In genomic region chr14:8229367-8230019, GRCm38 (mm10) we compare ENCODE assay signal across 35 mouse cellular contexts. TPM values are rescaled to one million over a fixed set of nuclear protein-coding genes. Genes with fewer than 3 reads are reported as not detected.
DNase-seq lines count a peak whose midpoint lies in the region; ATAC-seq lines count a peak whose summit lies in the region.
"Had no signal": no experiment of that assay in that cellular context is flagged by ENCODE, and none has a peak within 500 bp of the region (broad histone marks: within the 10 kb centered on the region; RNA-seq: fewer than 3 reads in every experiment).

No protein-coding gene starts in this region.

- H3K27me3 ChIP-seq in liver, embryonic 15.5 days, result no peaks in the 10 kb centered on the region
- H3K27me3 ChIP-seq: CH12.LX; forebrain, embryonic 13.5 days; heart, embryonic 12.5 days; hindbrain, embryonic 15.5 days; limb, embryonic 12.5 days; neural tube, embryonic 13.5 days had no signal

- no peak overlapping the region for H3K27ac ChIP-seq in liver, embryonic 15.5 days (replicated peaks)
- H3K27ac ChIP-seq: forebrain, embryonic 13.5 days; hindbrain, embryonic 10.5 days; hindbrain, embryonic 15.5 days; limb, embryonic 12.5 days; neural tube, embryonic 13.5 days had no signal

- no peaks in the 10 kb centered on the region; the same call in 1 of the 2 replicates for H3K36me3 ChIP-seq in liver, embryonic 15.5 days (replicated peaks)
- H3K36me3 ChIP-seq: heart, embryonic 12.5 days; hindbrain, embryonic 10.5 days; hindbrain, embryonic 15.5 days; neural tube, embryonic 13.5 days had no signal

- peak; percentile 76 for ATAC-seq in erythroblast, adult 5-6 weeks (replicated peaks; ENCODE audit: low FRiP score, poor library complexity, severe bottlenecking)
- ATAC-seq in liver, embryonic 15.5 days (ENCODE audit: insufficient read depth), result peak; percentile 61
- ATAC-seq in monocyte, adult 5-6 weeks (replicated peaks; ENCODE audit: insufficient number of reproducible peaks, low FRiP score, low TSS enrichment, poor library complexity, severe bottlenecking), result no peak
- ATAC-seq: forebrain, embryonic 13.5 days; inflammation-experienced regulatory T-cells, adult 6 months; lung, postnatal 0 days; midbrain, embryonic 16.5 days had no signal

- H3K9ac ChIP-seq in liver, embryonic 15.5 days, result no peak overlapping the region
- H3K9ac ChIP-seq: forebrain, embryonic 13.5 days; heart, embryonic 12.5 days; hindbrain, embryonic 15.5 days; limb, embryonic 12.5 days; neural tube, embryonic 13.5 days had no signal

- H3K4me3 ChIP-seq in liver, embryonic 15.5 days (replicated peaks), result no peak overlapping the region
- H3K4me3 ChIP-seq: forebrain, embryonic 13.5 days; heart, embryonic 12.5 days; hindbrain, embryonic 10.5 days; hindbrain, embryonic 15.5 days; limb, embryonic 12.5 days; myocyte; neural tube, embryonic 13.5 days had no signal

- H3K9me3 ChIP-seq in liver, embryonic 15.5 days (replicated peaks), result no peaks in the 10 kb centered on the region
- H3K9me3 ChIP-seq: forebrain, embryonic 13.5 days; heart, embryonic 12.5 days; hindbrain, embryonic 10.5 days; hindbrain, embryonic 15.5 days; limb, embryonic 12.5 days; neural tube, embryonic 13.5 days had no signal

- 43% methylated on average over 9 of the region's 9 CpGs for WGBS in liver, embryonic 15.5 days (ENCODE audit: insufficient replicate concordance)

- peak; percentile 66 for DNase-seq in heart, adult 11 months
- DNase-seq in heart, adult 9 months (ENCODE audit: low spot score in 2 of 2), result no peak
- no peak for DNase-seq in adrenal gland, adult 2 months
- DNase-seq in lung, postnatal 14 days, result no peak
- DNase-seq: adrenal gland, postnatal 10 days; cerebellum, adult 18-20 months; cerebellum, postnatal 10 days; gastrocnemius, postnatal 14 days; heart, adult 18-20 months; heart, postnatal 10 days; kidney, adult 11 months; kidney, postnatal 25 days; lung, adult 18-20 months; thymus, adult 2 months had no signal

- peak overlapping the region; percentile 8; the same call in 1 of the 2 replicates for H3K4me2 ChIP-seq in liver, embryonic 15.5 days
- H3K4me2 ChIP-seq: forebrain, embryonic 13.5 days; heart, embryonic 12.5 days; hindbrain, embryonic 15.5 days; limb, embryonic 12.5 days; midbrain, embryonic 11.5 days; neural tube, embryonic 13.5 days had no signal

- peaks cover 49% of the 10 kb centered on the region for H3K4me1 ChIP-seq in liver, embryonic 15.5 days (replicated peaks)
- H3K4me1 ChIP-seq: forebrain, embryonic 13.5 days; hindbrain, embryonic 10.5 days; hindbrain, embryonic 15.5 days; limb, embryonic 12.5 days; neural tube, embryonic 13.5 days had no signal

RNA-seq across cellular contexts. Expression of gene Kctd6, which starts 15.6 kb away (rescaled TPM):
- 1.2 and 2.3 TPM in 2 replicates for total RNA-seq in erythroblast, adult 5-6 weeks (2015; ENCODE audit: low replicate concordance)
- total RNA-seq in erythroblast, adult 5-6 weeks (2017; ENCODE audit: low replicate concordance), result 5.4 and 6.6 TPM in 2 replicates
- 5.7 and 6.0 TPM in 2 replicates for polyA plus RNA-seq in liver, embryonic 15.5 days (2015; fragmentation: Nextera tagmentation; extraction: Ambion mirVana)
- total RNA-seq in adrenal gland, adult 2 months (2021), result 10 to 100 TPM; 14.3 to 16.3 TPM
- polyA plus RNA-seq in adrenal gland, adult 2 months (2012; rRNA removed), result 3.6 and 4.0 TPM in 2 replicates
- 4.7 to 13.6 TPM (median 13.4 TPM) in 3 replicates for total RNA-seq in monocyte, adult 5-6 weeks (2017)

RNA-seq across cellular contexts. Expression of gene Acox2, which starts 29.7 kb away (rescaled TPM):
- not detected in 2 replicates for total RNA-seq in erythroblast, adult 5-6 weeks (2015; ENCODE audit: low replicate concordance)
- not detected in 2 replicates for total RNA-seq in erythroblast, adult 5-6 weeks (2017; ENCODE audit: low replicate concordance)
- polyA plus RNA-seq in liver, embryonic 15.5 days (2015; fragmentation: Nextera tagmentation; extraction: Ambion mirVana), result 47.0 and 60.4 TPM in 2 replicates
- under 1 TPM in 1 of 2 experiments, not detected in 1; 0.78 TPM for total RNA-seq in adrenal gland, adult 2 months (2021)
- 0.46 and 1.9 TPM in 2 replicates for polyA plus RNA-seq in adrenal gland, adult 2 months (2012; rRNA removed)
- not detected in 3 replicates for total RNA-seq in monocyte, adult 5-6 weeks (2017)
- total RNA-seq: CH12.LX; ES-E14; layer of hippocampus, adult 18-20 months; left cerebral cortex, adult 18-20 months; left cerebral cortex, postnatal 25 days had no signal
- polyA plus RNA-seq: C2C12; forebrain, embryonic 13.5 days; hindbrain, embryonic 10.5 days; inflammation-experienced regulatory T-cells, adult 6 months; kidney, embryonic 14.5 days; limb, embryonic 12.5 days; midbrain, embryonic 11.5 days; midbrain, embryonic 16.5 days; neural tube, embryonic 13.5 days had no signal

RNA-seq across cellular contexts. Expression of gene Pdhb, which starts 56.7 kb away (rescaled TPM):
- total RNA-seq in erythroblast, adult 5-6 weeks (2015; ENCODE audit: low replicate concordance), result 26.9 and 51.2 TPM in 2 replicates
- total RNA-seq in erythroblast, adult 5-6 weeks (2017; ENCODE audit: low replicate concordance), result 56.0 and 56.1 TPM in 2 replicates
- polyA plus RNA-seq in liver, embryonic 15.5 days (2015; fragmentation: Nextera tagmentation; extraction: Ambion mirVana), result 103 and 108 TPM in 2 replicates
- total RNA-seq in adrenal gland, adult 2 months (2021), result 100 to 1,000 TPM; 325 to 340 TPM
- 44.5 and 51.2 TPM in 2 replicates for polyA plus RNA-seq in adrenal gland, adult 2 months (2012; rRNA removed)
- total RNA-seq in monocyte, adult 5-6 weeks (2017), result 102 to 144 TPM (median 122 TPM) in 3 replicates
